Mouse (Mus musculus): ENCODE measurements around the gene Nppb. TPM values are rescaled to one million over a fixed set of nuclear protein-coding genes. Genes with fewer than 3 reads are reported as not detected.

The Nppb gene
- total RNA-seq, 2 experiments from 2014 or later: not detected

DNA sequence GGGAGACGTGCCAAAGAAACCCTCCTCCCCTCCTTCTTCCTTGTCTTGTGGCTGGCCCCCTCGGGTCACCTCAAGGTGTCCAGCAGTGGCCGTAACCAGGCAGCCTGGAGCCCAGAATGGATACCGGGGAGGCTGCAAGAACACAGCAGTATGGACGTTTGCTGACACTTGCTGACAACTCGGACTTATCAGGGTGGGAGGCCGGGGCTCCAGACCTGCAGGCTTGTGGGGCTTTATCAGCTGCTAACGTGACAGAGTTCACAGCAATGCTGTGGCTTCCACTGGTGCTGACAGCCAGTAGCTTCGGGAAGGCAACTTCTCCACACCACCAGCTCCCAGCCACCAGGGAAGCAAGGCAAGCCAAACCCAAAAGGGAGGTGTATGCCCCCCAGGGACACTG is 16.3 kb upstream of the Nppb start:
- DNase-seq (ENCODE audit: extremely low spot score in 1 of 2, low spot score in 1 of 2): no peak

DNA sequence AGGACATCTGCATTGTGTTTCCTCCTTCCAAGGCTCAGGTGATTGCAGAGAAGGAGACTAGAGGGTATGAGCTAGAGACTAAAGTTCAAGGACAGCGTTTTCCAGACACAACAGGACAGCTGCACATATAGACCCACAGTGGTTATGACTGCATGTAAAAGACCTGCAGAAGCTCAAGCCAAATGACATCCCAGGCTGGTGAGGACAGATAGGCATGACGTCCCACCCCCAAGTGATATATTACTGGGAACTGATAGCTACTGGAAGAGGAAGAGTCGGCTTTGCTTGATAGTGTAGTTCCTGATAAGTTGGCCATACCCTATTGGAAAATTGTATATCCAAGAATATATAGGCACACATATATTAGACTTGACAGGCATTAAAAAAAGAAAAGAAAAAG is 9.4 kb upstream of the Nppb start:
- no peak for DNase-seq (ENCODE audit: extremely low spot score in 1 of 2, low spot score in 1 of 2)

DNA sequence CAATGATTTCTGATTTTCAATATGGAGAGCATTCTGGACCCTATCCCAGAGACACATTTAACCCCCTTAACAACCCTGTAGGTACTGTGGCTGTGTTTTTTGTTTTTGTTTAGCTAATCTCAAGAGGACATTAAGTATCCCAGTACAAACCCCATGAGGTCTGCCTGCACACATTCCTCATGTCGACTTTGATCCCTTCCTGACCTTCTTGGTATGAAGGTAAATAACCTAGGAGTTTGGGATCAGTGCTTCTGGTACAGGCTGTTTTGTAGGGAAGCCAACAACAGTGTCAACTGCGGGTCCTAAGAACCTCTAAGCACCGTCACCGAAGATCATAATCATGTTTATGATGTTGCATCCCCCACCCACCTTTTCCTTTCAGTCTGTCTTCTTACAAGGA is 7.9 kb upstream of the Nppb start:
- no peak for DNase-seq (ENCODE audit: extremely low spot score in 1 of 2, low spot score in 1 of 2)

DNA sequence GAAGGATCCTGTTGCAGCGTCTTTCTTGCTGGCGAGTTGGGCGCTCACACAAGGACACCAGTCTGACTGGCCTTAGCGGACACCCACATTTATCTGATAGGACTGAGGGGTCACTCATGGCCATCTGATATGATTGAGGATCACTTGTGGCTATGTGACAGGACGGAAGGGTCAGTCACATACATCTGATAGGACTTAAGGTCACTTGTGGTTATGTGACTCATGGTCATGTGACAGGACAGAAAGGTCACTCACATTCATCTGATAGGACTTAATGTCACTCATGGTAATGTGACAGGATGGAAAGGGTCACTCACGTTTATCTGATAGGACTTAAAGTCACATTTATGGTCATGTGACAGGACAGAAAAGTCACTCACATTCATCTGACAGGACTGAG is 7.2 kb upstream of the Nppb start:
- no peak for DNase-seq (ENCODE audit: extremely low spot score in 1 of 2, low spot score in 1 of 2)

DNA sequence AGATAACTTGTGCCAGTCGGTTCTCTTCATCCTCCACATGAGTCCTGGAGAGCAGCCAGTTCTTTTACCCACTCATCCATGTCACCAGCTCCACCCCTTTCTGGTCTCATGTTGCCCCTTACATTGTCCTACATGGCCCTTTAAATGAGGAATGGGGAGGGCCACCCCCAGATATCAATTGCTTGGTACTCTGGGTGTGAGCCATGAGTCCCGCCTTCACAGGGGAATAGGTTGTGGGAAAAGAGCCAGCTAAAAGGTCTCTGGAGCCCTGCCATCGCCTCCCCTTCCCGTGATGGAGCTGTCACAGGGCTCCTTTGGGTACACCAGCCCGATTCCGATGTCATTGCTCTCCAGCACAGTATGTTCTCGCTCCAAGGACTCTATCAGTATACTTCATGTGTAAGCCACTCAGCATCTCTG is 6.1 kb upstream of the Nppb start:
- DNase-seq (ENCODE audit: extremely low spot score in 1 of 2, low spot score in 1 of 2): no peak

DNA sequence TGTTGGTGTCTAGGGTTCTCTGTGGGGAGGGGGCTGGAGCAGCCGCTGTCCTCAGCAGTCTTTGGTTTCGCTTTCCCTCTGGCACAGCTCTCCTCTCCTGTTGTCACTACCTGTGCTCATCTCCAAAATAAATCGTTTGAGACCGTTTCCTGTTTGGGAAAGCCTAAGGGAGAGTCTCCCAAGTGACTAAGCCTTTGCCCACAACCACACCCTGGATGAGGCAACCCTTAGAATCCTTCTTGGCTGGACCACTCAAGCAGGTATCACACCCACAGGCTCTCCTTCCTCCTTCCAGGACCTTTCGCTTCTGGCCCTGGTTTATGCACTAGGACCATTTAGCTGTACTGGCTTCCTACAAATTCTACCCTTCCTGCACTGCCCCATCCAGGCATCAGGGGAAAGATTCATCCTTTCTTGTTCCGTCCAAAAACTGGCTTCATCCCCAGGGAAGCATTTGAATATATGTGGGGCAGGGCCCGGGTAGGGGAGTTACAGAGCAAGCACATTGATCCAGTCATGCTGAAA is 8.0 kb downstream of the Nppb start:
- DNase-seq (ENCODE audit: extremely low spot score in 1 of 2, low spot score in 1 of 2): no peak

DNA sequence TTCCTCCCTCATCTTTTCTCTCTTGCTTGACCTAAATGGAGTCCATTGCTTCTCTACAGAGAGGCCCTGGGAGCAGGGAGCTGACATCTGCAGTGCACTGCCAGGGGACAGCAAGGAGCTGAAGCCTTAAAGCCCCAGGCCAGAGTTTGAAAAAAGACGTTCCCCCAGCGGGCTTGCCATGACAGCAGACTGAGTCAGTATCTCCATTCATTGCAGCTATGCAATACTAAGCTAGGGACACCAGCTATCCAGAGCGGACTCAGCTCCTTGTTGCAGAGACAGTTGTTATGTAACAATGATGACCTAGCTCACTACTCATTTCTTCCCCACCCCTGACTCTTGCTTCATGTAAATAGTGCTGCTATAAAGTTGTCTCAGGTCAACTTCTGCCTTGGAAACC is 9.7 kb downstream of the Nppb start:
- no peak for DNase-seq (ENCODE audit: extremely low spot score in 1 of 2, low spot score in 1 of 2)

DNA sequence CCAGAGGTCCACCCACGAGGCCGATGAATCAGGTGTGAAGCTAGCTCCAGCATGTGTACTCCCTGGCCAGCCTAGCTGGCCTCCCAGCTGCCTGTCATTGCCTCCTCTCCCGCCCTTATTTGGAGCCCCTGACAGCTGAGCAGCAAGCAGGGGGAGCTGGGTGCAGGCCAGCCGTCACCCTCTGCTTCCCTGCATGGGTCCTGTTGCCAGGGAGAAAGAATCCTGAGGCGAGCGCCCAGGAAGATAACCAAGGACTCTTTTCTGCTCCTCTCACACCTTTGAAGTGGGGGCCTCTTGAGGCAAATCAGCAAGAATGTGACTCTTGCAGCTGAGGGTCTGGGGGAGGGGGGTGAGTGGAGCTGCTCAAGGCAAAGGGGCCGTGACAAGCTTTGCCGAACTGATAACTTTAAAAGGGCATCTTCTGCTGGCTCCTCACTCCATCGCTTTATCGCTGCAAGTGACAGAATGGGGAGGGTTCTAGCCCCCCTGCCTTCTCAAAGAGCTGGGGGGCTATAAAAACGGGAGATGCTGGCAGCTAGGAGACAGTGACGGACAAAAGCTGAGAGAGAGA is 14.7 kb downstream of the Nppb start, which contains the start of gene Nppa:
TSS of gene Nppa (plus strand) at position 521 of the 571 bp plus-strand sequence.
- no peak for DNase-seq (ENCODE audit: extremely low spot score in 1 of 2, low spot score in 1 of 2)

DNA sequence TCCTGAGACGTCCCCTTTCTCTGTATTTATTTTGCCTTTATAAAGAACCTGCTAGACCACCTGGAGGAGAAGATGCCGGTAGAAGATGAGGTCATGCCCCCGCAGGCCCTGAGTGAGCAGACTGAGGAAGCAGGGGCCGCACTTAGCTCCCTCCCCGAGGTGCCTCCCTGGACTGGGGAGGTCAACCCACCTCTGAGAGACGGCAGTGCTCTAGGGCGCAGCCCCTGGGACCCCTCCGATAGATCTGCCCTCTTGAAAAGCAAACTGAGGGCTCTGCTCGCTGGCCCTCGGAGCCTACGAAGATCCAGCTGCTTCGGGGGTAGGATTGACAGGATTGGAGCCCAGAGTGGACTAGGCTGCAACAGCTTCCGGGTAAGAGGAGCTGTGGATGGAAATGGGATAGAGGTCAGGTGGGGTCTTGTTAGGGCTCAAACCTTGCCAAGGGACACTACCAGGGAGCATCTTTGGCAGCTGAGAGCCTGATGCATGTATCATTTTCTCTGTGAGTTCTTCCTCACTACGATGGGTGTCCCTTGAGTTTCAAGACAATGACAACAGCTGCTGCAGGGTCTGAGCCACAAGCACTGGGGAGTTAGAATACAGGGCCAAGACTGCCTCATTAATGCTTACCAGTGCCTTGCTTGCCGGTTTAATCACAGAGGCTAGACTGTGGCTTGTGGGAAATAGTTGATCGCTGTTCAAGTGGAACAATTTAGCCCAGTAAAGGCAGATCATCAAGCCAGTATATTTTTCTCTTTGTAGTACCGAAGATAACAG is 15.6 kb downstream of the Nppb start:
- DNase-seq (ENCODE audit: extremely low spot score in 1 of 2, low spot score in 1 of 2): no peak

DNA sequence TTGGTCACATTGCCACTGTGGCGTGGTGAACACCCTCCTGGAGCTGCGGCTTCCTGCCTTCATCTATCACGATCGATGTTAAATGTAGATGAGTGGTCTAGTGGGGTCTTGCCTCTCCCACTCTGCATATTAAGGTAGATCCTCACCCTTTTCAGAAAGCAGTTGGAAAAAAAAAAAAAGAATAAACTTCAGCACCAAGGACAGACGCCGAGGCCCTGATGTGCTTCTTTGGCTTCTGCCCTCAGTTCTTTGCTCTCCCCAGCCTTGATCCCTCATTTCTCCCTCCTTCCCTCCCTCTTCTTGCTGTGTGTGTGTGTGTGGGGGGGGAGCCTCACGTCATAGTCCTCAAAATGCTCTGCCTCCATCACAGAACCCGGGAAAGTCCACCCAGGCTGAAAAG is 16.3 kb downstream of the Nppb start:
- no peak for DNase-seq (ENCODE audit: extremely low spot score in 1 of 2, low spot score in 1 of 2)

DNA sequence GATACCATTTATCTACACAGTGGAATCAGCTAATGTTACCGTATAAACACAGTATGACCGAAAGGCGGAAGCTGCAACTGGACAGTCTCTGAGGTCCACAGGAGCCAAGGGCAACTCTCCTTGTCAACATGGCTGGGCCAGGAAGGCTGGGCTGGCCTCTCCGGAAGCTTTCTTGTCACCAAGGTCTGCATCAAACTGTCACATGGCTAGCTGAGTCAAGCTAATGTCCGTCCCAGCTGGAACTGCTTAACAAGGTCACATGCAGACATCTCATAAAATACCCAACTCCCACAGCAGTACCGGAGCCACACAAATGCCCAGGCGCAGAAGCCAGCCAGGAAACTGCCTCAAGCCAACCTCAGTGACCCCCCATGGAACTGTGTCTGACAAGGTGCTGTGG is 18.8 kb downstream of the Nppb start:
- no peak for DNase-seq (ENCODE audit: extremely low spot score in 1 of 2, low spot score in 1 of 2)

DNA sequence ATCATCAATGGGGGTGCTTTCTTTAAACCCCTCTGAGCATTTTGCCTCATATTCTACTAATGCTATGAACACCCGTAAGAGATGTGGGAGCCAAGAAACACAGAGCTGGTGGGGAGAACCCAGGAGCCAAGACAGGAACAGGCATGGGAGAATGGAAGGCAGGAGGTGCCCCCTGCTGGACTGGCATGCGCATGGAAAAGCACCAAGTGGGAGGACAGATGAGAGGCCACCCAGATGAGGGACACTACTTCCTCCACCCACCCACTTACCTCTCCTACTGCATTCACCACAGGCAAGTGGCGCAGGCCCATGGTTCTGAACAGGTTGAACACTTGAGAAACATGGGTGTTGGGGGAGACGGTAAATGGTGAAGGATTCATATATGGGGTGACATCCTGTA is 22.8 kb downstream of the Nppb start:
- DNase-seq (ENCODE audit: extremely low spot score in 1 of 2, low spot score in 1 of 2): peak; percentile 44 to 65

DNA sequence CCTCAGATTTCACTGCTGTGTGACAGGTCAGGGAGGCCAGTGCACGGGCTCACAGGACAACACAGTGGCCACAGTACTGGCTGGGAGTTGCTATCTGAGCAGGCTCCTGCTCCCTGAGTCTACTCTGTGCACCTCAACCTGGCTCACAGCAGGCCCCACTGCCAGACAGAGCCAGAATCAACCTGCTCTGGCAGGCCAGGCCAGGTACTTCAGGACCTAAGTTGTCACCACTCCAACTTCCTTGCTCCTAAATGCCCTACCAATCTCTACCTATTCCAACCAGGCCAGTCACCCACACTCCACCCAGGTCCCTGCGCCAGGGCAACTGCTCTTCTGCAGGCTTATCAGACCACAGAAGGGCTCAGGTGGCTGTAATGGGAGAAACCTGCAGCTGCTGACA is 24.1 kb downstream of the Nppb start:
- DNase-seq (ENCODE audit: extremely low spot score in 1 of 2, low spot score in 1 of 2): no peak

DNA sequence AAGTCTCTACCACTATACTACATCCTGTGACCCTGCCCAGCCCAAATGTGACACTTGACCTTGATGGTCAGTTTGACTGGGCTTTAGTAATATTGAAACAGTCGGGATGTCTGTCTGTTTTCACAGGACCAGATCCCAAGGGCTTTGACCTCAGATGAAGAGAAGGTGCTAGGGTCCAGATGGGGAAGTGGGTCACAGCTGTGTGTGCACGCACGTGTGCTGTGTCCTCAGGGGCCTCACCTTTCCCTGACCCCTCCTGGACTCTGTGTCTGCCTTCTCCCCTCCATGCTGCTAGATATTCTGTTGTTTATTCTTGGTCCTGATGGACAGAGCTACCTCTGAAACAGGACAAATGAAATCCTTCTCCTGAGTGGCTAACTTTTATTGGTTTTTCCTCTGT is 25.7 kb downstream of the Nppb start:
- DNase-seq (ENCODE audit: extremely low spot score in 1 of 2, low spot score in 1 of 2): no peak

DNA sequence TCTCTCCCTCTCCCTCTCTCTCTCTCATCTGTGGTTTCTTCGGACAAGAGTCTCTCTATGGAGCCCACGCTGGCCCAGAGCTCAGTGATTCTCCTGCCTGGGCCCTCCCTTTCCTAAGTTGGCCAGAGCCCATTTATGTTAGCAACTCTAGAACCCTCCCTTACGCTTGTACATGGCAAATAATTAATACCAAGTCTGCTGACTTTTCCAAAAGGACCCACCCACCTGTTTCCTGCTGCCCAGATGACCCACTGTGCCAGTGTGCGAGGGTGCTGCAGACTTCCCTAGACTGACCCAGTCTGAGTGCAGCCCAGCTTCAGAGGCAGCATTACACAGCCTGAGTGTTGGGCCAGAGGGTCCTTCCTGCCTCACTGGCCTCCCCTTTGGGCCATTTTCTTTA is 26.6 kb downstream of the Nppb start:
- no peak for DNase-seq (ENCODE audit: extremely low spot score in 1 of 2, low spot score in 1 of 2)

DNA sequence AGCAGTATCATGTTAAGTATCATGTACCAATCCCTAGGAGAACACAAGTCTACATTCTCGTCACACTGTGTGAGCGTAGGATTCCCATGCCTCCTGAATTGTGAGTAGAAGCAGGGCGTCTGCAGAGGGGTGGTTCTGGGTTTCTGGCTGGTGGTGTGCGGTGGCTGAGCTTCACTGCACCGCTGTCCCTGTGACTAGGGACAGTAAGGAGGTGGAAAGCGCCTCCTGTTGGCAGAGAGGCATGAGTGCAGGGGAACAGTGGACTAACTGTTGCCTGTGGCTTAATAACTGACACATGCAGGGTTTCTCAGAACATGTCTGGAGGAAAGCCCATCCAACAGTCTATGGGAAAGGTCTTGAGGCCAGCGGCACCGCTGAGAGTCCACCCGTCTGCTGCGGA is 29.8 kb downstream of the Nppb start:
- no peak for DNase-seq (ENCODE audit: extremely low spot score in 1 of 2, low spot score in 1 of 2)

DNA sequence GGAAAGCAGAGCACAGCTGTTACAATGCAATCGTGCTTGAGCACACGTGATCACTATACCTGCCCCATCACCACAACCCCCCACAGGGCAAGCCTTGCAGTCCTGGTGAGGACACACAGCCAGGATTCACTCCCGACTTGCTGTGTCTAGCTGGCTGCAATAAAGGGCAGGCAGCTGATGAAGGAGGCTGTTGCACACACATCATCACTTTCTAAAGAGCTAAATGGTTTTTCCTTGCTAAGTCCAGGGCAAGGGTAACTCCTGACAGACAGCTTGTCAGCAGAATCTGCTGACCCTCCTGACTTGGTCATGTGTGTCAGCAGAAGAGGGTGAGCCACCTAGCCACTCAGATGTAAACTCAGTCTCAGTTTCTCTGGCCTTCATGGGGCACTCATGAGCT is 31.4 kb downstream of the Nppb start:
- no peak for DNase-seq (ENCODE audit: extremely low spot score in 1 of 2, low spot score in 1 of 2)

DNA sequence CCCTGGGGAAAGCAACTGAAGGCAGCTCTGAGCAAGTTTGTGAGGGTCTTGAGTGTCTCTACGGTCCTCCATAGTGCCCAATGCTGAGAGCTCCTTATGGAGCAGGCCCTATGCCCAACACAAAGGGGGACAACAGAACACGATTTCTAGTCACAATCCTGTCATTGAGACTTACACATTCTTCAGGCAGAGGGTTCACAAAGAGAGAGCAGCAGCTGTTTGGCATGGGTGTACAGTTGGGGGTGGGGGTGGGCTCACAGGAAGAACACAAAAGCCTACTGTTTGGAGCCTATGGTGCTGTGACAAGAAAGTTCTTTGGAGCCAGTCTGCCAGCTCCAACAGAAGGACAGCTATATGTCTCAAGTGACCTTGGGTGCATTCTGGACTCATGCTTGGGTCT is 32.8 kb downstream of the Nppb start:
- no peak for DNase-seq (ENCODE audit: extremely low spot score in 1 of 2, low spot score in 1 of 2)

DNA sequence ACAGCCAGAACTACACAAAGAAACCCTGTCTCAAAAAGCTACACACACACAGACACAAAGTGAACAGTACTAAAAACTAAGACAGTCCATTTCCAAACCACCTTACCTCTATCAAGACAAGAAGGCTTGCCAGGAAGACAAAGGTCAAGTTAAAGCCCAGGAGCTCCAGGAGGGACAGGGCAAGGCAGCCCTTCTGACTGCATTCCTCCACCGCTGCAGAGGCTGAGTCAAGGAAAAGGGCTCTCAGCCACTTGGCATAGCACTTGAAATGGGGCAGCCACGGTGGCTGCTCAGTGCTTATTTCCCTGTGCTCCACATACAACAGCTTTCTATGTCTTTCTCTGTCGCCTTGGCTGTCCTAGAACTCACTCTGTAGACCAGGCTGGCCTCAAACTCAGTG is 38.4 kb downstream of the Nppb start:
- DNase-seq (ENCODE audit: extremely low spot score in 1 of 2, low spot score in 1 of 2): no peak

DNA sequence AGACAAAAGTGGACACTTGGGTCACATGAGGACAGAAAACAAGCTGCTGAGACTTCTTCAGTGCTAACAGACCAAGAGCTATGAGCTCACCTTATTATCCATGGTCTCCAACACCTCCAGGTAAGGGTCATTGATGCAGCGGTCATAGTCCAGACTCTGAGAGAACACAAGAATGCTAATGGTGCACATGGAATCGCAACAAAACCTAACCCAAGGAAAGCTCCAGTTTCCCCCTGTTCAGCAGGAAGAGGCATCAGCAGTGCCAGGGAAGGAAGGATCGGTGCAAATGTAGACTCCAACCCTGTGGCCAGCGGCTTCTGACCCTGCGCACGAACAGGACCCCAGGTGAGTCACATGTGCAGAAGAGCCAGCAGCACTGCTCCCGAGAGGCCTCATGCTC is 43.7 kb downstream of the Nppb start:
- no peak for DNase-seq (ENCODE audit: extremely low spot score in 1 of 2, low spot score in 1 of 2)

DNA sequence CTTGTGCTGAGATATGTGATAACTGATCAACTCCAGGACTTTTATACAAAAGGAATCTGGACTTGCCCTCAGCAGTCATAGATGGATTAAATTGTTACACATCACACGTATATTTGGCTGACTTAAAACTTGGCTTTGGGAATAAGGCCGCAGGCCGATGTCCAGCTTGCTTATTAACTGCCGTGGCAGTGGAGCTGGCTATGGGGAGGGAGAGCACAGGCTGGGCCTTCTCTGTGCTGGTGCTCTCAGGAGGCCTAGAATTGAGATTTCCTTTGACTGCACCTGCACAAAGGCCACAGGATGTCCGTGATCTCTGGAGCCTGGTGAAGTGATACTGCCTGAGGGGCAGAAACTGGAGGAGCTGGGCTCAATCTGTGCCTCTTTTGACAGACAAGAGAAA is 44.9 kb downstream of the Nppb start:
- DNase-seq (ENCODE audit: extremely low spot score in 1 of 2, low spot score in 1 of 2): no peak

DNA sequence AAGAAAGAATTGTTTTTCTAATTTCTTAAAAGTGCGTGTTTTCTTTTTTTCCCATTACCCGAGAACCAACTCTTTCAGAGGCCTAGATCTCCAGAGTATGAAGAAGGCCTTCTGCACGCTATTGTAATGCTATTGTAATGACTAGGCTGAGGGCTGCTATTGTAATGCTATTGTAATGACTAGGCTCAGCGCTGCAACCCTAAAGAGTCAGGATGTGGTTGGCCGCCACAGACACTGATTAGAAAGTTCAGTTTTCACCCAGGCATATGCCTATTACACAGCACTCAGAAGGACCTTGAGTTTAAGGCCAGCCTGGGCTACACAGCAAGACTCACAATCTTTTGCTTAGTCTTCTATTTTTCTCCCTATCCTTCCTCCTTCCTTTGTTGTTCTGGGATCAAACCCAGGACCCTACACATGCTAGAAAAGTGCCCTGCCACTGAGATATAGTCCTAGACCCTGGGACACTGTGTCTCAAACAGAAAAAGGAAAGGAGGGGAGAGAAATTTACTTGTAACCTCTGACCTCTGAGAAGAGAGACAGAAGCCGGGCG is 48.3 kb downstream of the Nppb start:
- no peak for DNase-seq (ENCODE audit: extremely low spot score in 1 of 2, low spot score in 1 of 2)

Measured in layer of hippocampus, postnatal 25 days (tissue).